In the genomic region with DNA sequence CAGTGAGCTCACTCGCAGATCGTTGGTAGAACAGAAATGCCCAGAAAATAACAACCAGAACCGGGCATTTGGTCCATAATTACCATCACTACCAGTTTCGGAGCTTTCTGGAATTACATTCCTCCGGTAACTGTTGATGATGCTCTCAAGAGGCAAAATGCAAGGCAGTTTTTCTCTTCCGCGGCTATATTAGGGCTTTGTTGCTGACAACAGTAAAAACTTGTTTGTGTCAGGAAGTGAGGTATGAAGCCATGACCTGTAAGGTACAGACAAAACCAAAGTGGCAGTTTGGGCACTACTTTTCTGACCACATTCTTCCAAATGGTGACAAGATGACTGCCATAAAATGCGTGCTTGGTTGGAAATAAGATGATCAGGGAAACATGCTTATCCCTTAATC, we compare ENCODE assay signal across 8 mouse cellular contexts.
A peak's percentile ranks its signal among the peaks of the same experiment; 100 is the strongest.
DNase-seq lines count a peak whose midpoint lies in the region; ATAC-seq and TF ChIP-seq lines count a peak whose summit lies in the region.

No protein-coding gene starts in this region.

- peak overlapping the region; percentile 66; the same call in 1 of the 2 replicates for H3K9ac ChIP-seq in ES-Bruce4 (ENCODE audit: low read depth, poor library complexity, severe bottlenecking)
- H3K9ac ChIP-seq in midbrain, embryonic 11.5 days (ENCODE audit: low read length) = no peak overlapping the region

- H3K27me3 ChIP-seq in ES-Bruce4 (ENCODE audit: control insufficient read depth, insufficient read depth, low read length, poor library complexity, severe bottlenecking) = peaks cover 6% of the 10 kb centered on the region
- peaks cover 93% of the 10 kb centered on the region for H3K27me3 ChIP-seq in hindbrain, embryonic 10.5 days (ENCODE audit: insufficient read depth, poor library complexity, severe bottlenecking)
- peaks cover 59% of the 10 kb centered on the region for H3K27me3 ChIP-seq in midbrain, embryonic 11.5 days (ENCODE audit: control insufficient read depth, insufficient read depth, low read length)

- H3K27ac ChIP-seq in gastrocnemius, adult 2 months = peak overlapping the region; percentile 98
- H3K27ac ChIP-seq in ES-Bruce4 (ENCODE audit: insufficient read depth, low read length) = no peak overlapping the region
- no peak overlapping the region for H3K27ac ChIP-seq in hindbrain, embryonic 10.5 days
- H3K27ac ChIP-seq in midbrain, embryonic 11.5 days (ENCODE audit: low read depth, low read length) = no peak overlapping the region

- no peak for TF ChIP-seq EP300 in ES-Bruce4 (IDR thresholded peaks at IDR 0.05; ENCODE audit: insufficient read depth, low read depth, low read length)

- TF ChIP-seq CTCF in gastrocnemius, adult 2 months (IDR thresholded peaks at IDR 0.05) = no peak
- TF ChIP-seq CTCF in ES-Bruce4 (IDR thresholded peaks at IDR 0.05; ENCODE audit: low read depth, low read length) = no peak

- TF ChIP-seq POLR2A in ES-Bruce4 (IDR thresholded peaks at IDR 0.05; ENCODE audit: insufficient read depth, low read length) = no peak

- intact Hi-C loops in gastrocnemius, adult 2 months (cut with DNase I) = loop anchor here (5.0 kb wide), 2 partner anchors 178 to 238 kb away; a partner anchor contains a TSS
- intact Hi-C loops in gastrocnemius, postnatal 36 days (cut with DNase I) = loop anchor here (5.0 kb wide), 1 partner anchor 98 kb away; no protein-coding TSS in a partner anchor

- no peaks in the 10 kb centered on the region for H3K4me1 ChIP-seq in ES-Bruce4 (ENCODE audit: control insufficient read depth, insufficient read depth, low read length)
- H3K4me1 ChIP-seq in hindbrain, embryonic 10.5 days (replicated peaks) = peaks cover 48% of the 10 kb centered on the region
- peaks cover 23% of the 10 kb centered on the region for H3K4me1 ChIP-seq in midbrain, embryonic 11.5 days (ENCODE audit: control insufficient read depth, insufficient read depth, low read length)

- H3K36me3 ChIP-seq in ES-Bruce4 (ENCODE audit: control insufficient read depth, insufficient read depth, low read length, poor library complexity, severe bottlenecking) = no peaks in the 10 kb centered on the region
- H3K36me3 ChIP-seq in hindbrain, embryonic 10.5 days = no peaks in the 10 kb centered on the region
- no peaks in the 10 kb centered on the region for H3K36me3 ChIP-seq in midbrain, embryonic 11.5 days (ENCODE audit: control insufficient read depth, insufficient read depth, low read length)

- peak overlapping the region; percentile 100 for H3K4me2 ChIP-seq in midbrain, embryonic 11.5 days

- ATAC-seq in midbrain, embryonic 11.5 days (ENCODE audit: low FRiP score) = no peak

- no peaks in the 10 kb centered on the region for H3K9me3 ChIP-seq in ES-Bruce4 (replicated peaks; ENCODE audit: control insufficient read depth, insufficient read depth, low read length, poor library complexity, severe bottlenecking)
- H3K9me3 ChIP-seq in hindbrain, embryonic 10.5 days = no peaks in the 10 kb centered on the region
- H3K9me3 ChIP-seq in midbrain, embryonic 11.5 days (ENCODE audit: control insufficient read depth, low read length) = no peaks in the 10 kb centered on the region

- no peak for DNase-seq in gastrocnemius, adult 2 months
- DNase-seq in gastrocnemius, postnatal 36 days = no peak
- DNase-seq in hindbrain, embryonic 10.5 days (ENCODE audit: low spot score) = no peak
- DNase-seq in midbrain, embryonic 11.5 days (ENCODE audit: low spot score, missing footprints) = peak; percentile 89
- no peak for DNase-seq in frontal cortex, postnatal 36 days (ENCODE audit: low spot score in 2 of 2)
- DNase-seq in embryo, embryonic 9.5 days (ENCODE audit: extremely low spot score) = no peak
- DNase-seq in gastrocnemius, postnatal 4 days (ENCODE audit: low spot score in 2 of 2) = no peak

- WGBS in hindbrain, embryonic 10.5 days = 33% methylated on average over 8 of the region's 8 CpGs
- 37% methylated on average over 8 of the region's 8 CpGs for WGBS in midbrain, embryonic 11.5 days

- peak overlapping the region; percentile 80 for H3K4me3 ChIP-seq in gastrocnemius, adult 2 months
- H3K4me3 ChIP-seq in ES-Bruce4 (ENCODE audit: low read depth, low read length) = no peak overlapping the region
- H3K4me3 ChIP-seq in hindbrain, embryonic 10.5 days = peak overlapping the region; percentile 81
- H3K4me3 ChIP-seq in midbrain, embryonic 11.5 days (ENCODE audit: low read depth, low read length) = peak overlapping the region; percentile 64; the same call in 1 of the 2 replicates
